Mouse (Mus musculus): ENCODE data around the gene Capn5. TPM values are rescaled to one million over a fixed set of nuclear protein-coding genes. Genes with fewer than 3 reads are reported as not detected.

Capn5 gene
- 0.40 TPM for polyA plus RNA-seq (2017; shearing (Covaris generic))

GRCm38 (mm10) chr7:98177929-98178559 lies at the start of gene Capn5:
Gene Capn5 (minus strand): TSS chr7:98178274.

GRCm38 (mm10) chr7:98199381-98199780 lies 21.3 kb upstream of the Capn5 start, which contains the start of gene B3gnt6:
Gene B3gnt6 (minus strand): TSS chr7:98199481.

GRCm38 (mm10) chr7:98145402-98145801 lies 32.7 kb downstream of the Capn5 start, which contains the start of gene Omp:
Gene Omp (minus strand): TSS chr7:98145502.

GRCm38 (mm10) chr7:98119179-98119960 lies 58.7 kb downstream of the Capn5 start, which contains the start of gene Myo7a:
Gene Myo7a (minus strand): TSS chr7:98119524.

Other genes with a start within 250 kb of the Capn5 start
- 0.67 TPM for gene Myo7a, start 58.8 kb downstream of the Capn5 start, polyA plus RNA-seq (2017; shearing (Covaris generic))
- not detected for gene Omp, start 32.8 kb downstream of the Capn5 start, polyA plus RNA-seq (2017; shearing (Covaris generic))
- gene B3gnt6, start 21.2 kb upstream of the Capn5 start, polyA plus RNA-seq (2017; shearing (Covaris generic)): 0.19 TPM
- 13.0 TPM for gene Acer3, start 142.9 kb upstream of the Capn5 start, polyA plus RNA-seq (2017; shearing (Covaris generic))
- gene Tsku, start 183.1 kb upstream of the Capn5 start, polyA plus RNA-seq (2017; shearing (Covaris generic)): not detected

All from naive thymus-derived CD4-positive, alpha-beta T cell, adult 5 months (primary cell).